Mouse (Mus musculus): Measurements from ENCODE around the gene Tlx1.

Tlx1 gene

DNA sequence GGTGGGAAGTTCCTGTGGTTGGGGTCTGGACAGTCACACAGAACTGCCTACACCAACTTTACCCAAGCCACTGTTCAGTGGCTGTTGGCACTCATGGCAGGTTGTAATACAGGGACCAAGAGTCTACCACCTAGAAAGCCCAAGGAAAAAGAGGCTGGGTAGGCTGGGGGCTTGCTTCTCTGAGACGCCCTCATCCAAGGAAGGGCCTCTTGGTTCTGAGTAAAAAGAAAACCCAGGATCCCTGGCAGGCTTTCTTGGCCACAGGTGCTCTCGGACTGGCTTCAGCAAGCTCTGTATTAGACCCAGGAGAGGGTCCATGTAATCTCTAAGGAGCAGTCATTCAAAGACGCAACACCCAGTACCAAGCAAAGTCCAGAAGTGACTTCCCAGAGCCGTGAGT lies 7.7 kb downstream of the Tlx1 start:
- no peak for DNase-seq (ENCODE audit: low spot score in 2 of 2)

DNA sequence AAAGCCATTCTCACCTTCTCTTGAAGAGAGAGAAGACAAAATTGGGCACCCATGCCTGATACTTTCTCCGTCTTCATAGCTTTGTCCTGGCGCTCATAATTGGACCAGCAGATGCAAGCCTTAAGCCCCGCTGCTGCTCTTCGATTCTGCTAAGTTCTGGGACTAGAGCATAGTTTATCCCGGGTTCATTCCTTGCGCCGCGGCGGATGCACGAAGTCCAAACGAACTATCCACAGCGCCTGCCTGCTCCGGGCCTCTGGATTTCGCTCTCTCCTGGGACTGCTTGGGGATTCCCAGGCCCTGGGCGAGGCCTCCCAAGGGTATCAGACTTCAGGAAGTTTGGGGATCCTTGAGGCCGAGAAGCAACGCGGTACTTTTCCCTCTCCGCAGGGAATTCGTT lies 8.4 kb downstream of the Tlx1 start:
- DNase-seq (ENCODE audit: low spot score in 2 of 2), result no peak

DNA sequence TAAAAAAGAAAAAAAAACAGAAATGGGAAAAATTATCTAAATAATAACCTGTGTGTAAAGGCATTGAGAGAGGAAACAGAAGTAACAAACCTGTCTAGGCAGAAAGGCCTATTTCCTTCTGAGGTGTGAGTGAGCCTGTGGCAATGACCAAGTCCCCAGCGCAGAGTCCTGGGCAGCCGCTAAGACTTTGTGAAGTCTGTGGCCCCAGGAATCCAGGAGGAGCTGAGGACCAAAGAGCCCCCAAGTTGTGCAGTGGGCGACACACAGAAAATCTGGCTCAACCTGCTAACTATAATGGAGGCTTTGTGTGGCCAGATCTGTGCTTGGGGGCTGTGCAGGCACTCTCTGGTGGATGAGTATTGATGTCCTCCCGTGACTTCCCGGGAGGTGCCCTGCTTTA lies 9.0 kb downstream of the Tlx1 start:
- no peak for DNase-seq (ENCODE audit: low spot score in 2 of 2)

DNA sequence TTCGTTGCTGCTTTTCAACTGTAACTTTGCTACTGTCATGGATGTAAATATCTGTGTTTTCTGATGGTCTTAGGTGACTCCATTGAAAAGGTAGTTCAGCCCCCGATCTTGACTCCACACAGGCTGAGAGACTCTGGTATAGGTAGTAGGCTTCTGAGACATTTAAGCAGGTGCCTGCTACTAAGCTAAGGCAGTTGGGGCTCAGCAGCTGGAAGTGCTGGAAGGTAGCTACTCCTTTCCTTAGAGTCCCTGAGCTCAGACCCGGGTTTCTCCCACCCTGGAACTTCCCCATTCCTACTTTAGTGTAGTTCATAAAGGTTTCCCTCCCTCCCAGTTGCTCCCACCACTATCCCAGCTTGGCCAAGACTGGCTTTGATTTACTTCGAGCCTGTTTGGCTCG lies 9.5 kb downstream of the Tlx1 start:
- DNase-seq (ENCODE audit: low spot score in 2 of 2), result no peak

DNA sequence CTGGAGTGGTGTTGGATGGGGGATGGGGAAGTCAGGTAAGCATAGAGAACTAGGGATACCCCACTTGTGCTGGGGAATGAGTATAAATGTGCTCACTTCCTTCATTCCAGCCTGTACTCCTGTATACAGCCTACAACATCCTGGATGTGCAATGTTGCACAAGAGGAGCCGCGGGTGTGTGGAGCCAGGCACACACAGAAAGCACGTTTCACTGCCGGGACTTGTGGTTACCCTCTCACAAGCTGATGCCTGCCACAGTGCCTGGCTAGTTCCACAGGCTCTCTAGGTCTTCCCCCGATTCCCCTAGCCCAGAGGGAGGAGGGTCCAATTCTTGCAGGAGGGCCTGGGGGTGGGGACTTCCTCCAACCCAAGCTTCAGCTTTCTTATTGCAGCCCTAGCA lies 10.0 kb downstream of the Tlx1 start:
- no peak for DNase-seq (ENCODE audit: low spot score in 2 of 2)

DNA sequence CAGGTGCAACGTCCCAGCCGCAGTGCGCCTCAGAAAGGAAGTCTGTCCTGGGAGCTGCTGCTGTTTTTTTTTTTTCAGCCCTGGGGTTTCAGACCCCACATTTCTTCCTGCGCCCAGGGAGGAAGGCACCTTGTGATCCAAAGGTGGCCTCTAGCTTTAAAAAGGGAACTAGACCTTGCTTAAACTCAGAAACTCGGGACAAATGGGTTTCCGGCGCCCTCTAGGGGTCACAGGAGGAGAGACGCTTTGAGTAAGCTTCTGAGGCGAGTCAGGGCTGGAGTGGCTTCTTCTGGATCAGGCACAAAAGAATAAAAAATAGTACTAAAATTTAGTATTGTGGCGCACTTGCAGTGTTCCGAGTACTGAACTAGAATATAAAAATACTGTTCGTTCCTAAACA lies 10.6 kb downstream of the Tlx1 start:
- peak; percentile 51 to 55 for DNase-seq (ENCODE audit: low spot score in 2 of 2)

DNA sequence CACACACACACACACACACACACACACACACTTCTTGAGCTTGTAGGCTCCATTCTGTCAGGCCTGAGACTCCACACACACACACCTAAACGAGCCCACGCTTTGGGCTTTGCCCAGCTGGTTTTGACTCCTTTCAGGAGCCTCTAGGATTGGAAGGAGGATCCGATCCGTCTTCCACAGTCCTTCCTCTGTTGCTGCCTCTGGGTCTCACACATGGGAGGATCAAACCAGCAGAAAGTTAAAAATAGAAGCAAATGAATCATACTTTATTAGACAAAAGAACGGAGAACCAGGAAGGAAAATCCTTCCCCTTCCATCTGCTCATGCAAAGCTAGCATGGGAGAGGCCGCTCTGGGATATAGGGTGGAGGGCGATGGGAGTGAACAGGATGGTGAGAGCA lies 11.7 kb downstream of the Tlx1 start:
- DNase-seq (ENCODE audit: low spot score in 2 of 2), result no peak

DNA sequence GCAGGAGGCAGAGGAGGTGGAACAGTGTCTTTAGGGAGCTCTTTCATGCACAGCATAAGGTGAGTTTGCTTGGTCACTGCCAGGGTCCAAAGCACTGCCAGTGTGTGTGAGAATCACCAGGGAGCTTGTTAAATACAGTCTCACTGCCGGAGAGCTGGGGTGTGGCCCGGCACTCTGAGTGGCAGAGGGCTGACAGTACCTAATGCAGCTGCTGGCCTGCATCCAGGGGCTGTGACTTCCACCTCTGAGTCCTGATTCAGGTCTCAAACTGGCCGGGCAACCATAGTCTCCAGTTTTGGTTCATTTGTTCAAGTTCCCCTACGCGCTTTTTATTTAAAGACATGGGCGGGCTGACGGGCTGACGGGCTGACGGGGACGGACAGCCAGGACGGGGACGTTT lies 12.4 kb downstream of the Tlx1 start:
- DNase-seq (ENCODE audit: low spot score in 2 of 2), result no peak

DNA sequence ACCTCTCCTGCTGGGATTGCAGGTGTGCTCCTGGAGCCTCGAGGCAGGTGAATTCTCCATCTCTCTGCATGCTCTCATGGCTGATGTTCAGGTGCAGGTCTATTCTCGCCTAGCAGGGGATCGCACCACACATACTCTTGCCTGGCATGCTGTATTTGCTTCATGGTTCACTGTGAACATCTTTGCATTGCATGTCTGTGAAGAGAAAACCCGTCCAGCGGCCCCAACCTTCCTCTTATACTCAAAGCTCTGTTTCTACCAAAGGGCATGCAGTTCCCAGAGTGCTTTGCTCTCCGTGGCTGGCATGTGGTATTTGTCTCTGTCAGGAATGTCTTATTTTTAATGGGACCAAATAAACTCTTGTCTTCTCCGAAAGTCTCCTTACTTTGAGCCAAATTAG lies 20.0 kb downstream of the Tlx1 start:
- DNase-seq (ENCODE audit: low spot score in 2 of 2), result no peak

DNA sequence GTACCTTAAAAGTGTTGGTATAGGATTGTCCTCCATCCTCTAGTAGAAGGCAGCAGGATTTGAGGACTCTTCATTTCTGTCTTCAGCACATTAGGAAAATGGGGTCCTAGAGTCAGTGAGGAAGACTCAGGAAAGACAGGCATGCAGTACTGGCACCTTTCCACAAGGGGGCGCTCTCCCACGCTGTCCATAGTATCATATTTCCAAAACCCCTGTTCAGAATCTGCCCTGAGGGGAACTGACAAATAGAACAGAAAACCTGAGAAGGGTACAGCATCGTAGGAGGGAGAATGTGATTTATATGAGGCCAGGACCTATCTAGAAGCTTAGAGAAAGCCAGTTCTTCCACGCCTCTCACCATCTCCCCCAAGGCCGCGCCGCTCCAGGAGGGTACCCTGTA lies 24.3 kb downstream of the Tlx1 start:
- no peak for DNase-seq (ENCODE audit: low spot score in 2 of 2)

DNA sequence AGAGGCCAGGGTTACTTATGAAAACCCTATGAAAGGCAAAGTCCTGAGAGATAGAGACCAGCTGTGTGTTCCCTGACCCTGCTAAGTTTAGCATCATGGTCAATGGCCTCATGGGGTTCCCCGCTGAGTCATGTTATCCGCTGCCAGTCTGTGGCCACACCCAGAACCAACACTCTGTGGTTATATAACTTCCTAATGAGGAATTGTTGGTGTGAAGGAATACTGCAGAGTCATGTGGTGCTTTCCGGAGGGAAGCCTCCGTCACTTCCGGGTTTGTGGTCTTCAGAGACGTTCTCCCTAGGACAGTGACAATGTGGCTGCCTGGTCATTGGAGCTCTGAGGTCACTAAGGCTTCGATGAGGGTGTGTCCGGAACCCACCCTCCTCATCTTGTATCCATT lies 25.8 kb downstream of the Tlx1 start:
- DNase-seq (ENCODE audit: low spot score in 2 of 2), result no peak

DNA sequence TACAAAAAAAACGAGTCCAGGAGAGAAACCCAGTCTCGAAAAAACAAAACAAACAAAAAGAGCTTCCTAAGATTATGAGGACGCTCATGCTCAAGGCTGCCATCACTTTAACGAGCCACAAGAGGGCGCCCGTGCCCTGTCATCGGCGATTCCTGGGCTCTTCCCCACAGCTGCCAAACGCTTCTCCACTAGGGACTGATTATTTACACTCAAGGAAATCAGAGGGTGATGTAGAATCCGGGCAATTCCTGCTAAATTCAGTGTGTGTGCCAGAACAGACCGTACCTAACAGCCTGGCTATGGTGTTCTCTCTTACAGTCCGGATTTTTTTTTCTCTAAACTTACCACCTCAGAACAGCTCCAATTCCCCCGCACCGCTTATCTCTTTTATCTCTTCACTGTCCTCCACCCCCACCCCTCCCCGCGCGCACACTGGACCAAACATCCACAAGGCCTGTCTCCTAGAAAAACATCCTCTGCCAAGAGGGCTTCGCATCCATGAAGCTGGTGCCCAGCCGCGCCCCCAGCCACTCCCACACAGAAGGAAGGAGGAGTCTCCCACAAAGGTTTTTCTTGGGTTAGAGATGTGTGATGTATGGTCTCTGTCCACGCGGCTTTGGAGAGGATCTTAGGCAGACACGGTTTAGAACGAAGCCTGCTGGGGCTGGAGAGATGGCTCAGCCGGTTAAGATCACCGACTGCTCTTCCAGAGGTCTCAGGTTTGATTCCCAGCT lies 26.7 kb downstream of the Tlx1 start:
- peak; percentile 33 to 74 for DNase-seq (ENCODE audit: low spot score in 2 of 2)

DNA sequence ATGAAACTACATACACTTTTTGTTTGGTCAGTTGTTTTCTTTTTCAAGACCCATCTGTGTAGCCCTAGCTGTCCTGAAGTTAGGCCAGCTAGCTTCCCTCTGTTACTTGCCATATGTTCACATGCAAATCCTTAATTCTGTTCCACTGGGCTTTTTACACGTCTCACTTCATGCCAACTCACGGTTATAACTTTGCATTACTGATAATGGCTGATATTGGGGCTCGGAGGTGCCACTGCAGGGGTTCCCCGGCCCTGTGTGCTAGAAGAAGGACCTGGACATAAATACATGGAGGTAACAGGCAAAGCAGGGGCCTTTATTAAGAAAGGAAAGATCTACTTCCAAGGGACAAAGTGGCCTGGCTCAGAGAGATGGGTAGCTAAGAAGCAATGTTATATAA lies 29.0 kb downstream of the Tlx1 start:
- DNase-seq (ENCODE audit: low spot score in 2 of 2), result no peak

DNA sequence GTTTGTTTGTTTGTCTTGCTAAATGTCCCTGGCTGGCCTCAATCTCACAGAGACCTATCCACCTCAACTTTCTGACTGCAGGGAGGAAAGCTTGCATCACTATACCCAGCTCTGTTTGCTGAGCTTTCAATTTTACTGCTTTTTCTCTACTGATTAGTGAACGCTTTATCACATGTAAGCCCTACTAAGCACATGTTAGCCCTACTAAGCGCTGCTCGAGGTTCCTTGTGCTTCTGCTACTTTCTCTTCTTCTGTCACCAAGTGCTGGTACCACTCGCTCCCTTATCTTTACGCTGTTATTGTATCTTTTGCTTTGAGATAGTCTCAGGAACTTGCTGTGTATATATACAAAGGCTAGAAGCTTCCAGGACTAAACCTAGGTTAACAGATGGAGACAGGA lies 30.0 kb downstream of the Tlx1 start:
- no peak for DNase-seq (ENCODE audit: low spot score in 2 of 2)

DNA sequence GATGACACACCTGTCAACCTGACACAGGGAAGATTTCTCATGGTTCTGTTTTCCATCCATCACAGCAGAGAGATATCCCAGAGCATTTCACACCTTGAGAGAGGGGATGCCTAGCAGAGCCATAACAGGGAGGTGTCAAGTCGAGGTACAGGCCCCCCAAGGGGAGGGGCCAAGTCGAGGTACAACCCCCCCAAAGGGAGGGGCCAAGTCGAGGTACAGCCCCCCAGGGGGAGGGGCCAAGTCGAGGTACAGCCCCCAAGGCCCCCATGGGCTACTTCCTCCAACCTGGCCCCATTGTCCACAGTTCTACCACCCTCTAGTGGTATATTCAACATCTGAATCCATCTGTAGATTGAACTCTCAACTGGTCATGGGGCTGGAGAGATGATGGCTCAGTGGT lies 44.2 kb downstream of the Tlx1 start:
- no peak for DNase-seq (ENCODE audit: low spot score in 2 of 2)

DNA sequence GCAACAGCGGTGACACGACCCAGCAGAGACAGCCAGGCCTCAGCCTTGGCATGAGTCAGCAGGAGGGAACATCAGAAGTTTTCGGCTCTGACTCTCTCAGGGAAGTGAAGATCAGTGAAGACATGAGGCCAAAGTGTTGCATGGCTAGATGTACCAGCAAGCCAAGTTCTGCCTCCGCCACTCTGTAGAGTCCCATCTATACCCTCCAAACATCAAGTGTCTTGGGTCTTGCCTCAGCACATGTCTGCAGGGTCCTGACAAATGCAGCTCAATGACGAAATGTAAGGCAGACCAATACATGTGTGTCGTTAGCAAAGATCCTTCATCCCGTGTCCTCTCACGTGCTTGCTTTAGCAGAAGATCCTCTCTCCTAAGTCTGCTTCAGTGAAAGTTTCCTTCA lies 46.5 kb downstream of the Tlx1 start:
- no peak for DNase-seq (ENCODE audit: low spot score in 2 of 2)

DNA sequence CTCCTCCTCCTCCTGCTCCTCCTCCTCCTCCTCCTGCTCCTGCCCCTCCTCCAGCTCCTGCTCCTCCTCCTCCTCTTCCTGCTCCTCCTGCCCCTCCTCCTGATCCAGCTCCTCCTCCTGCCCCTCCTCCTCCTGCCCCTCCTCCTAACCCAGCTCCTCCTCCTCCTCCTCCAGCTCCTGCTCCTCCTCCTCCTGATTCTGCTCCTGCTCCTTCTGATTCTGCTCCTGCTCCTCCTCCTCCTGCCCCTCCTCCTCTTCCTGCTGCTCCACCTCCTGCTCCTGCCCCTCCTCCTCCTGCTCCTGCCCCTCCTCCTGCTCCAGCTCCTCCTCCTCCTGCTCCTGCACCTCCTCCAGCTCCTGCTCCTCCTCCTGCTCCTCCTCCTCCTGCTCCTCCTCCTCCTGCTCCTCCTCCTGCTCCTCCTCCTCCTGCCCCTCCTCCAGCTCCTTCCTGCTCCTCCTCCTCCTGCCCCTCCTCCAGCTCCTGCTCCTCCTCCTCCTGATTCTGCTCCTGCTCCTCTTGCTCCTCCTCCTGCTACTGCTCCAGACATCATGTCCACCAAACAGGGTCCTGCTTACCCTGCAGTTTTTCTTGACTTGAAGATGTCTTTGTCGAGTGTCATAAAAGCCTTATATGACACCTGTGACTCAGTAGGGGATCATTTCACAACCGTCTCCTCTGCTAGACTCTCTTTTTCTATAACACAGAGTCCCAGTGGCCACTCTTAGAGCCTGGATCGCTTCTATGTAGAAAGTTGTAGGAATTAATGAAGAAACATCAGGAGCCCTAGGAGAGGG lies 55.0 kb downstream of the Tlx1 start:
- no peak for DNase-seq (ENCODE audit: low spot score in 2 of 2)
